In the genomic region with DNA sequence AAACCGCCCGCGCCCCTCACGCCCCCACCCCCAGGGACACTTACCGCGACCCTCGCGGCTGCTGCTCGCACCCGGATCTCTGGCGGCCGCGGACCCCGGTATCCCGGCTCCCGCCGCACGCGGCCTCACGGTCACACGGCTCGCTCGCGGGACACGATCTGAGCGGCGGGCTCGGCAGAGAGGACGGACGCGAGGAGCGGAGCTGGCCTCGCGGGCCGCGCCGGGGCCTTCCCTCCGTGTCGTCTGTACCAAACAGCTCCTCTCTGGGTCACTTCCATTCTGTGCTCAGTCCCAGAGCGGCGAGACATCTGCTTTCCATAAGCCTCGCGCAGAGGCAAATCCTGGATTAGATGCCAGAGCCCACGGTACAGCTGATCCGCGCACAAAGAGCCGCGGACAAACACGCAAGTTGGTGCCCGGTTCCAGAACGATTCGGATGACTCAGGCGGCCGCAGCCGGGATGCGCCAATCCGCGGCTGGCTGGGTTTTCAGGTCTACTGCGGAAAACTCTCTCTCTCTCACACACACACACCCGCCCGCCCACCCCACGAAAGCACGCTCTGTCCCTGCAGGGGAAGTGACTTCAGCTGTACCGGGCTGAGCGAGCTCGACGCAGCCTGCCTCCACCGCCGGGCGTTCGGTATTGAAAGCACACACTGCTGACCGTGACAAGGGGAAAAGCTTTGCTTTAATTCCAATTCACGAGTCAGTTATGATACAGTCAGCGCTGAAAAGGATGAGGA, we compare ENCODE assay signal across 7 mouse cellular contexts. TPM values are rescaled to one million over a fixed set of nuclear protein-coding genes. Genes with fewer than 3 reads are reported as not detected.
DNase-seq lines count a peak whose midpoint lies in the region; ATAC-seq and TF ChIP-seq lines count a peak whose summit lies in the region.

No protein-coding gene starts in this region.

- peak overlapping the region; percentile 66 for H3K4me3 ChIP-seq in embryonic facial prominence, embryonic 11.5 days (ENCODE audit: low read depth, low read length)
- H3K4me3 ChIP-seq in intestine, postnatal 0 days (ENCODE audit: low read depth, low read length), result peak overlapping the region; percentile 63
- H3K4me3 ChIP-seq in midbrain, embryonic 10.5 days, result peak overlapping the region; percentile 67

- TF ChIP-seq CTCF in intestine, postnatal 0 days (IDR thresholded peaks at IDR 0.05; ENCODE audit: low read depth), result no peak

- peaks cover 6% of the 10 kb centered on the region for H3K4me1 ChIP-seq in embryonic facial prominence, embryonic 11.5 days (ENCODE audit: control insufficient read depth, insufficient read depth, low read length)
- H3K4me1 ChIP-seq in intestine, postnatal 0 days (replicated peaks; ENCODE audit: control insufficient read depth, insufficient read depth, low read length), result peaks cover 6% of the 10 kb centered on the region; the same call in 1 of the 2 replicates
- H3K4me1 ChIP-seq in midbrain, embryonic 10.5 days, result peaks cover 83% of the 10 kb centered on the region

- H3K4me2 ChIP-seq in embryonic facial prominence, embryonic 11.5 days (ENCODE audit: low read depth, low read length), result peak overlapping the region; percentile 99
- peak overlapping the region; percentile 97 for H3K4me2 ChIP-seq in intestine, postnatal 0 days (replicated peaks; ENCODE audit: low read depth)

- H3K27me3 ChIP-seq in embryonic facial prominence, embryonic 11.5 days (ENCODE audit: control insufficient read depth, insufficient read depth, low read length), result no peaks in the 10 kb centered on the region
- H3K27me3 ChIP-seq in intestine, postnatal 0 days (replicated peaks; ENCODE audit: control insufficient read depth, insufficient read depth, low read length), result no peaks in the 10 kb centered on the region
- peaks cover 51% of the 10 kb centered on the region for H3K27me3 ChIP-seq in midbrain, embryonic 10.5 days (ENCODE audit: low read depth, poor library complexity, severe bottlenecking)

- no peaks in the 10 kb centered on the region for H3K36me3 ChIP-seq in embryonic facial prominence, embryonic 11.5 days (replicated peaks; ENCODE audit: control insufficient read depth, insufficient read depth, low read depth, low read length)
- no peaks in the 10 kb centered on the region for H3K36me3 ChIP-seq in intestine, postnatal 0 days (ENCODE audit: control insufficient read depth, insufficient read depth)
- 0 out of 2 replicates have a peak, but pooled peaks cover 2% of the 10 kb centered on the region for H3K36me3 ChIP-seq in midbrain, embryonic 10.5 days

- ATAC-seq in embryonic facial prominence, embryonic 11.5 days (replicated peaks; ENCODE audit: insufficient number of reproducible peaks, low FRiP score, low TSS enrichment, low read depth), result peak; percentile 71
- ATAC-seq in granulocyte monocyte progenitor cell, adult 5-6 weeks (replicated peaks; ENCODE audit: poor library complexity, severe bottlenecking), result peak; percentile 80
- peak; percentile 14; the same call in 1 of the 2 replicates for ATAC-seq in intestine, postnatal 0 days

- peak; percentile 67 for DNase-seq in adrenal gland, adult 8-10 months
- DNase-seq in embryonic facial prominence, embryonic 11.5 days (ENCODE audit: low spot score), result peak; percentile 74
- DNase-seq in left cerebral cortex, postnatal 4 days, result peak; percentile 56
- DNase-seq in midbrain, embryonic 10.5 days (ENCODE audit: low spot score), result peak; percentile 69
- peak; percentile 34 for DNase-seq in skeletal muscle tissue, adult 2 months (ENCODE audit: low read depth, low spot score)

- no peaks in the 10 kb centered on the region for H3K9me3 ChIP-seq in embryonic facial prominence, embryonic 11.5 days (replicated peaks; ENCODE audit: control insufficient read depth, low read length)
- H3K9me3 ChIP-seq in intestine, postnatal 0 days (ENCODE audit: control insufficient read depth), result no peaks in the 10 kb centered on the region
- H3K9me3 ChIP-seq in midbrain, embryonic 10.5 days (replicated peaks), result no peaks in the 10 kb centered on the region

- H3K9ac ChIP-seq in embryonic facial prominence, embryonic 11.5 days (replicated peaks; ENCODE audit: low read length), result peak overlapping the region; percentile 75
- peak overlapping the region; percentile 66 for H3K9ac ChIP-seq in intestine, postnatal 0 days (ENCODE audit: low read depth, low read length)

- intact Hi-C loops in left cerebral cortex, postnatal 4 days (cut with DNase I), result loop anchor here (2.0 to 5.0 kb wide), 2 partner anchors 42 to 43 kb away; no protein-coding TSS in a partner anchor

- WGBS in embryonic facial prominence, embryonic 11.5 days, result under 1% methylated on average over 74 of the region's 74 CpGs
- WGBS in intestine, postnatal 0 days, result under 1% methylated on average over 74 of the region's 74 CpGs
- under 1% methylated on average over 74 of the region's 74 CpGs for WGBS in midbrain, embryonic 10.5 days

- peak overlapping the region; percentile 41 for H3K27ac ChIP-seq in embryonic facial prominence, embryonic 11.5 days (replicated peaks; ENCODE audit: low read depth, low read length)
- H3K27ac ChIP-seq in intestine, postnatal 0 days (ENCODE audit: low read depth, low read length), result peak overlapping the region; percentile 80
- H3K27ac ChIP-seq in midbrain, embryonic 10.5 days (replicated peaks), result peak overlapping the region; percentile 90

RNA-seq across cellular contexts. Expression of a gene that starts 47.2 kb away (rescaled TPM):
- 10 to 100 TPM; 42.9 to 87.2 (median 60.4) TPM for total RNA-seq in adrenal gland, adult 8-10 months (2022)
- polyA plus RNA-seq in embryonic facial prominence, embryonic 11.5 days (2014; fragmentation: Nextera tagmentation; extraction: Ambion mirVana), result 37.4 and 37.7 TPM in 2 replicates
- not detected in 2 replicates for total RNA-seq in granulocyte monocyte progenitor cell, adult 5-6 weeks (2014; fragmentation: Nextera tagmentation)
- total RNA-seq in granulocyte monocyte progenitor cell, adult 5-6 weeks (2017), result not detected in 2 replicates
- 21.2 and 22.5 TPM in 2 replicates for polyA plus RNA-seq in intestine, postnatal 0 days (2015; fragmentation: Nextera tagmentation; extraction: Ambion mirVana)
- 100 to 1,000 TPM; 331 to 352 TPM for total RNA-seq in left cerebral cortex, postnatal 4 days (2021)
- polyA plus RNA-seq in midbrain, embryonic 10.5 days (2016; fragmentation: Nextera tagmentation; extraction: Ambion mirVana), result 81.7 and 116 TPM in 2 replicates

Comparison
In these comparisons a context has a peak if more than half of its experiments do, and no peak if none do; other contexts are left out.
1. Peak in every context shown above with its lines: DNase-seq, ATAC-seq, H3K4me3 ChIP-seq and H3K27ac ChIP-seq.
2. ATAC-seq: peak in every context shown above with its lines; median percentile 80 in granulocyte monocyte progenitor cell, adult 5-6 weeks; 71 in embryonic facial prominence, embryonic 11.5 days; 14 in intestine, postnatal 0 days.
3. RNA of a gene that starts 47.2 kb away (total RNA-seq): 331 to 352 TPM in left cerebral cortex, postnatal 4 days and 42.9 to 87.2 TPM in adrenal gland, adult 8-10 months; not detected in granulocyte monocyte progenitor cell, adult 5-6 weeks; every median in the first group is over 10 times any median in the second.